Mouse (Mus musculus) erythroblast, embryonic 14.5 days (primary cell): ENCODE measurements around the gene Vrtn. TPM values are rescaled to one million over a fixed set of nuclear protein-coding genes. Genes with fewer than 3 reads are reported as not detected.

ENCODE experiments used
- H3K27me3 ChIP-seq: 2 replicates; pipeline ENCODE4 v1.6.1; 2012; ENCODE audit warnings: inconsistent platforms; ENCODE audit not compliant: control insufficient read depth
- H3K36me3 ChIP-seq: 2 replicates; pipeline ENCODE4 v1.6.1; 2012; ENCODE audit warnings: mild to moderate bottlenecking, inconsistent platforms; ENCODE audit not compliant: control insufficient read depth
- H3K4me1 ChIP-seq: 2 replicates; pipeline ENCODE4 v1.6.1; 2012; ENCODE audit warnings: inconsistent platforms; ENCODE audit not compliant: control insufficient read depth
- H3K4me3 ChIP-seq: replicated peaks from 2 replicates; pipeline ENCODE3; 2012; ENCODE audit warnings: moderate library complexity, mild to moderate bottlenecking, inconsistent platforms
- H3K9me3 ChIP-seq: 2 replicates; pipeline ENCODE4 v1.6.1; 2012; ENCODE audit warnings: low read length, inconsistent platforms, mixed read lengths; ENCODE audit not compliant: control insufficient read depth
- GATA1 ChIP-seq: IDR thresholded peaks from 2 replicates; pipeline ENCODE4 v1.6.1; 2012; ENCODE audit warnings: low read length, inconsistent platforms, mixed read lengths
- TAL1 ChIP-seq: IDR thresholded peaks from 3 replicates; pipeline ENCODE4 v1.6.1; 2012; ENCODE audit warnings: low read length, inconsistent platforms, mixed read lengths
- polyA plus RNA-seq: library from polyadenylated mRNA; stranded (reverse); fragments of >175 nt; gene quantifications from 2 replicates; pipeline ENCODE4 v1.2.3, GENCODE M21; 2012

Vrtn gene
- polyA plus RNA-seq, 1 experiment = not detected

DNA sequence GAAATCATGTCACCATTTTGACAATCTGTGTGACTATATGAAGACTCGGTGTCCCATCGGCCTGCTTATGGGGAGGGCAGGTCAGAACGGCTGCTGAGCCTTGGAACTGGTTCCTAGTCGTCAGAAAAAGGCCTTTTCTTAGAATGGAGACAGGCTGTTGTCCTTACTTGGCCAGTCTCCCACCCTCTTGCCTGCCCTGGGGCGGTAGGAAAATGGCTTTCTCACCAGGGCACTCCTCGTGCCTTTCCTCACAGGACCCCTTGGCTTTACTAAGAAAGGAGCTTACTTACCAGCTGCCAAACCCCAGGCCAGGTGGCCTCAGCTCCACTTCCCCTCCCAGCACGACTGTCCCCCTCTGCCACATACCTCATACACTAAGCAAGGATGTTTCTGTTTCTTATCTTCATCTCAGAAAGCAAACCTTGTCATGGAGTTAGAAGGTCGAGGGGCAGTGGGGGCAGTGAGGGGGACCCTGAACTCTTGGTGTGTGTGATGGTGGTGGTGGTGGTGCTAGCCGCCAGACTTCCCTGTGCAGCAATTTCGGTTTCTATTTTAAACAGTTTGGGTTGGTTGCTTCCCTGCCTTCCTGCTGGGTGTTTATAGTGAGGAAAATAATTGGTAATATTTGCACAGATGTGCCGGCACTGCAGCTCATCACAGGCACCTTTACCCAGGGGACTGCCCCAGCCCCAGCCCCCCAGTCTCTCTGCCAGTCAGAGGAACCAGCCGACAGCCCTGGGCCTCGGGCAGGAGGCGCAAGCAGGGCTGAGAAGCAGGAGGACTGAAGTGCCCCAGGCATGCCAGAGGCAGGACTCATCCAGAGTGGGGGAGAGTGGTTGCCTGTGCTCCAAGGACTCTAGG lies 34.1 kb downstream of the Vrtn start:
- Histone ChIP-seq H3K36me3 (no peaks in the 10 kb centered on the region), H3K4me3 (no peak overlapping the region), H3K9me3 (peaks cover 3% of the 10 kb centered on the region; the same call in 1 of the 2 replicates), H3K4me1 (no peaks in the 10 kb centered on the region; the same call in 1 of the 2 replicates), H3K27me3 (peaks cover 8% of the 10 kb centered on the region)
- no peak for TF ChIP-seq GATA1
- TF ChIP-seq TAL1 = no peak

- Histone ChIP-seq H3K4me1 (no peaks in the 10 kb centered on the region; the same call in 1 of the 2 replicates), H3K27me3 (peaks cover 16% of the 10 kb centered on the region), H3K36me3 (no peaks in the 10 kb centered on the region), H3K4me3 (no peak overlapping the region), H3K9me3 (no peaks in the 10 kb centered on the region)
- TF ChIP-seq TAL1 (no peak), GATA1 (no peak)
Observed at GRCm38 (mm10) chr12:84676011-84676410, 35.2 kb downstream of the Vrtn start.

- Histone ChIP-seq H3K36me3 (no peaks in the 10 kb centered on the region), H3K27me3 (peaks cover 8% of the 10 kb centered on the region)
- TF ChIP-seq GATA1 (no peak), TAL1 (no peak)
Observed at GRCm38 (mm10) chr12:84684569-84684968, 43.8 kb downstream of the Vrtn start.

GRCm38 (mm10) chr12:84686176-84686575 lies 45.4 kb downstream of the Vrtn start:
- Histone ChIP-seq H3K36me3 (no peaks in the 10 kb centered on the region), H3K9me3 (no peaks in the 10 kb centered on the region), H3K27me3 (no peaks in the 10 kb centered on the region; the same call in 1 of the 2 replicates), H3K4me1 (no peaks in the 10 kb centered on the region), H3K4me3 (no peak overlapping the region)
- no peak for TF ChIP-seq GATA1
- no peak for TF ChIP-seq TAL1

More at GRCm38 (mm10) chr12:84684569-84684968, 43.8 kb downstream of the Vrtn start:
- Histone ChIP-seq H3K4me3 (no peak overlapping the region), H3K9me3 (no peaks in the 10 kb centered on the region), H3K4me1 (no peaks in the 10 kb centered on the region)

DNA sequence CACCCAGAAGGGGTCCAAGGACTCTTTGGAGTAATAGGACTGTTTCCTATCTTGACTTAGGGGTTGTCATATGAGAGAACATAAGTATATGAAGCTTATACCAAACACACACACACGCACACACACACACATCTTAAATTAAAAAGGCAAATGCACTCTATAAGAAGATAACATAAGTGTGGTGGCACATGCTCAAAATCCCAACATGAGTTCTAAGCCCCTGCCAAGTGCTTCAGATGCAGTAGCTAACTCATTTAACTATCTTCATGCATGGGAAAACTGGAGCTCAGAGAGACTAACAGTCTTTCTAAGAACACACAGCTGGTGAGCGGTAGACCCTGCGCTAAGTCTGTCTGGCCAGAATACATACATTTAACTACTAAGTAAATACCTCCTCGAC lies 46.7 kb downstream of the Vrtn start:
- Histone ChIP-seq H3K9me3 (no peaks in the 10 kb centered on the region), H3K36me3 (no peaks in the 10 kb centered on the region), H3K4me3 (no peak overlapping the region), H3K27me3 (no peaks in the 10 kb centered on the region), H3K4me1 (no peaks in the 10 kb centered on the region)
- TF ChIP-seq GATA1 (no peak), TAL1 (no peak)

- Histone ChIP-seq H3K36me3 (no peaks in the 10 kb centered on the region), H3K4me3 (no peak overlapping the region), H3K4me1 (no peaks in the 10 kb centered on the region), H3K27me3 (0 out of 2 replicates have a peak, but pooled peaks cover under 1% of the 10 kb centered on the region), H3K9me3 (no peaks in the 10 kb centered on the region)
- TF ChIP-seq TAL1 (no peak), GATA1 (no peak)
Observed at GRCm38 (mm10) chr12:84689051-84689450, 48.2 kb downstream of the Vrtn start.

DNA sequence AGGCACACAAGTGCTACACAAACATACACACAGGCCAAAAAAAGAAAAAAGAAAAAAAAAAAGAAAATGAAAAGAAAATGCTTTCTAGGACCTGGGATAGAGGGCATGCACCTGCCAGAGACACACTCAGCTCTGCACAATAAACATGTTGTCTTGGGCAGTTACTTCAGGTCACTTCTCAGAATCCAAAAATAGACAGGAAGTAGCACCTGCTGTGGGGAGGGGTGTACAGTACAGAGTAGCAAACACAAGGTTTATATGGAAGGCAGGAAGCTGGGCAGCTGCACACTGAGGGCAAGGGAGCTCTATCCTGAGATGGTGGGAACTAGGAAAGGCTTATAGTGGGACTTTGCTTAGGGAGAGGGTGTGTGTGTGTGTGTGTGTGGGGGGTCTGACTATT lies 50.5 kb downstream of the Vrtn start:
- Histone ChIP-seq H3K4me3 (no peak overlapping the region), H3K36me3 (no peaks in the 10 kb centered on the region), H3K27me3 (peaks cover 13% of the 10 kb centered on the region), H3K4me1 (no peaks in the 10 kb centered on the region), H3K9me3 (no peaks in the 10 kb centered on the region)
- TF ChIP-seq GATA1 (no peak), TAL1 (no peak)

DNA sequence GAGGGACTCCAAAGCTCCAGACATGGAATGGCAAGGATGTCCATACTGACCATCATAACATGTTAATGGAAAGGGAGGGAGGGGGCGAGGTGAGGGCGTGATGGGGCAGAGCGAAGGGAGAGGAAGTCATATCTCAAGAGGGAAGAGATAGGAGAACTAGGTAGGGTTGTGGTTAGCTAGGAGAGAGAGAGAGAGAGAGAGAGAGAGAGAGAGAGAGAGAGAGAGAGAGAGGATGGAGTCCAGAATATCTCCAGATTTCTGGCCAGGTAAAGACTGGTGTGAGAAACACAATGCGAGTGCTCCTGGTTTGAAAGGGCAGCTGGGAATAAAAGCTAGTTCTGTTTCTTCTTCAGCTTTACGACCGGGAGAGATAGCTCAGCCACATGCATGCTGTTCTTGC lies 51.3 kb downstream of the Vrtn start:
- Histone ChIP-seq H3K9me3 (no peaks in the 10 kb centered on the region), H3K27me3 (peaks cover 21% of the 10 kb centered on the region)
- TF ChIP-seq TAL1 = no peak
- TF ChIP-seq GATA1 = no peak

DNA sequence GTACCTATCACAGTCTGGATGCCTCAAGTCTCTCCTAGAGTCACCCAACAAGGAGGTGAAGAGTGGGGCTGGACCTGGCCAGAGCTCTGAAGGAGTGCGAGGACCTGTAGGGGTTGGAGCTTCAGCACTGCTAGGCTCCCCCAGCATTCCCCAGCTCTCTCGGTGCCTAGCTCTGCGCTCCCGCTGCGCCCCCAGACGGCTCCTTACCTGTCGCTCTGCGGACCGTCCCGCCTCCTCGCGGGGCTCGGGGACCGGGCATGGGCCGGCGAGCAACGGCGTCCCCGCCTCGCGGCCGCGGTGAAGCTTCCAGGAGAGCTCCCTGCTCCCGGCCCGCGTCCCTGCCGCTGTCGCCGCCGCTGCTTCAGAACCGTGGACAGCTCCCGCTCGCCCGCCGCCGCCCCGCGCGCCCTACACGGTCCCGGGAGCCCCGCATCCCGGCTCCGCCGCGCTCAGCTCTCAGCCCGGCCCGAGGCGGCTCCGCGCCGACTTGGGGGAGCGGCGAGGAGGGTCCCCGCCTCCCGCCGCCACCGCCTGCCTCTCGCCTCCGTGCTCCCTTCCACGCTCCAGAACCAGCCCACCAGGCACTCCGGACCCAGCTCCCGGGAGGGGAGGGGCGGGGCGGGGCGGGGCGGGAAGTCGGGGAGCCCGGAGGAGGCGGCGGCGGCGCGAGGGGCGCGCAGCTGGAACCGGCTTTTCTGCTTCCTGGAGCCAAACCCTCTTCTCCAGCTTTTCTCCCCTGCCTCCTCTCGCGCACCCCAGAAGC lies 57.7 kb downstream of the Vrtn start, which contains the start of gene Syndig1l:
Gene Syndig1l (minus strand): TSS at position 513 of the 763 bp plus-strand sequence.
- peak within 1 kb of the TSS; percentile 40 for H3K4me3 ChIP-seq
- no peaks in the 10 kb centered on the region; the same call in 1 of the 2 replicates for H3K4me1 ChIP-seq
- peaks cover 83% of the 10 kb centered on the region for H3K27me3 ChIP-seq
- H3K9me3 ChIP-seq = no peaks in the 10 kb centered on the region
- no peaks in the 10 kb centered on the region for H3K36me3 ChIP-seq
- TF ChIP-seq TAL1 (no peak), GATA1 (no peak)

More for the DNA sequence above, 51.3 kb downstream of the Vrtn start:
- no peak overlapping the region for H3K4me3 ChIP-seq
- no peaks in the 10 kb centered on the region for H3K4me1 ChIP-seq
- no peaks in the 10 kb centered on the region for H3K36me3 ChIP-seq

Other genes with a start within 250 kb of the Vrtn start
- 0.15 and 0.21 TPM in 2 replicates for gene Entpd5, start 232.0 kb upstream of the Vrtn start, polyA plus RNA-seq
- gene Bbof1, start 231.9 kb upstream of the Vrtn start, polyA plus RNA-seq = 0.03 and 0.05 TPM in 2 replicates
- 4.3 and 4.9 TPM in 2 replicates for gene Rnf113a2, start 223.8 kb upstream of the Vrtn start, polyA plus RNA-seq
- gene Aldh6a1, start 190.0 kb upstream of the Vrtn start, polyA plus RNA-seq = 0.02 TPM in 1 of 2 replicates, not detected in the other
- 0.05 and 0.09 TPM in 2 replicates for gene Lin52, start 189.6 kb upstream of the Vrtn start, polyA plus RNA-seq
- gene Vsx2, start 71.3 kb upstream of the Vrtn start, polyA plus RNA-seq = not detected in 2 replicates
- gene Abcd4, start 23.6 kb upstream of the Vrtn start, polyA plus RNA-seq = 0.03 TPM in 2 replicates
- 0.02 and 0.04 TPM in 2 replicates for gene Syndig1l, start 57.8 kb downstream of the Vrtn start, polyA plus RNA-seq
- 5.0 TPM in 2 replicates for gene Npc2, start 132.1 kb downstream of the Vrtn start, polyA plus RNA-seq
- 9.7 and 10.3 TPM in 2 replicates for gene Isca2, start 132.2 kb downstream of the Vrtn start, polyA plus RNA-seq
- 0.23 TPM in 2 replicates for gene Ltbp2, start 235.5 kb downstream of the Vrtn start, polyA plus RNA-seq